Mouse (Mus musculus) limb, embryonic 12.5 days (tissue): ENCODE data around the gene Ldoc1. TPM values are rescaled to one million over a fixed set of nuclear protein-coding genes. Genes with fewer than 3 reads are reported as not detected.

Experiments used
- ATAC-seq: fragments of 200-750 bp; cut with Nextera tagmentation; 2 replicates; pipeline ENCODE4 v1.8.0; 2017; ENCODE audit warnings: low read depth, moderate TSS enrichment; ENCODE audit not compliant: insufficient number of reproducible peaks, insufficient read depth, low FRiP score, low TSS enrichment
- H3K27ac ChIP-seq: fragments of 300-500 bp; sonication (generic); 2 replicates; pipeline ENCODE4 v1.5.1; 2016; ENCODE audit warnings: mild to moderate bottlenecking, moderate library complexity
- H3K27me3 ChIP-seq: fragments of 300-500 bp; sonication (generic); 2 replicates; pipeline ENCODE4 v1.6.1; 2016; ENCODE audit warnings: mild to moderate bottlenecking, moderate library complexity
- H3K36me3 ChIP-seq: fragments of 300-500 bp; sonication (generic); 2 replicates; pipeline ENCODE4 v1.6.1; 2016; ENCODE audit warnings: mild to moderate bottlenecking, moderate library complexity
- H3K4me1 ChIP-seq: fragments of 300-500 bp; sonication (generic); replicated peaks from 2 replicates; pipeline ENCODE4 v1.6.1; 2016
- H3K4me2 ChIP-seq: fragments of 300-500 bp; sonication (generic); 2 replicates; pipeline ENCODE4 v1.6.1; 2016; ENCODE audit warnings: mild to moderate bottlenecking, moderate library complexity
- H3K4me3 ChIP-seq: fragments of 300-500 bp; sonication (generic); replicated peaks from 2 replicates; pipeline ENCODE4 v1.5.1; 2016; ENCODE audit warnings: mild to moderate bottlenecking
- H3K9ac ChIP-seq: fragments of 300-500 bp; sonication (generic); replicated peaks from 2 replicates; pipeline ENCODE4 v1.6.1; 2016; ENCODE audit warnings: mild to moderate bottlenecking, moderate library complexity
- H3K9me3 ChIP-seq: fragments of 300-500 bp; sonication (generic); 2 replicates; pipeline ENCODE4 v1.6.1; 2016; ENCODE audit warnings: mild to moderate bottlenecking, moderate library complexity
- WGBS: fragments of 180-500 bp; shearing (Covaris S2); methylation state at CpG from one replicate; pipeline ENCODE4 v1.1.7; 2016; 5-methylcytosine and 5-hydroxymethylcytosine counted together
- polyA plus RNA-seq: library from polyadenylated mRNA; unstranded; fragments of >200 nt; fragmentation: Nextera tagmentation; extraction: Ambion mirVana; gene quantifications from 2 replicates; pipeline ENCODE4 v1.2.1, GENCODE M21; 2016

Ldoc1 gene
- 0.83 and 1.1 TPM in 2 replicates for polyA plus RNA-seq

DNA sequence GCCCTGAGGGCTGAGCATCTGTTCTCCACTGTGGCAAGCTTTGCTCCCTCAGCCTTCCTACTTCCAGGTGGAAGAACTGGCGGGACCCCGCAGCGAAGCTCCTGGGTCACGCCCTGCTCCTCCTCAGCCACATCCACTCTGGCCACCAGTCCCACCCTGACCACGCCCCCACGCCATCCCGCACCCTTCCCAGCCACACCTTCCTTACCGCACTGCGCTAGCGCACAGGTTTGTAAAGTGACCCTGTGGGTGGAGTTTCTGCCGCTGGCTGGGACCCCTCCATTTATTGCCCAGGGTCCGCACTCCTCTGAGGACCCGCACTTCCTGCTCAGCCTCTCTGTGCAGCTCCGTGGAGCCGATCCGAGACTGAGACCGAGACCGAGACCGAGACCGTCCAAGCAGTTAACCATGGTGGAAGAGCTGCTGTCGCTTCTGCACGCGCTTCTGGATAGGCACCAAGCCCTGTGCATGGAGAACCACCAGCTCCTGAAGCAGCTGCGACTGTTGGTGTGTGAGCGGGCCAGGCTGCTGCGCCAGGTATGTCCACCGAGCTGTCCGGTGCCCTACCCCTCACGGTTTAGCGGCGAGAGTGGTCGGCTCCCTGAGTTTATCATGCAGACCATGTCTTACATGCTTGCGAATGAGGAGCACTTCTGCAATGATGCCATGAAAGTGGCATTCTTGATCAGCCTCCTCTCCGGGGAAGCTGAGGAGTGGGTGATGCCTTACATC lies at the start of gene Ldoc1:
Gene Ldoc1 (plus strand): TSS at position 196 of the 732 bp plus-strand sequence.
- Histone ChIP-seq H3K27ac (no peak within 1 kb of the TSS), H3K36me3 (no peaks in the 10 kb centered on the region), H3K4me2 (peak within 1 kb of the TSS; percentile 55), H3K4me3 (peak within 1 kb of the TSS; percentile 33), H3K4me1 (no peaks in the 10 kb centered on the region), H3K9me3 (no peaks in the 10 kb centered on the region), H3K27me3 (no peaks in the 10 kb centered on the region), H3K9ac (no peak within 1 kb of the TSS)
- WGBS, result 41% methylated on average over 34 of the region's 34 CpGs
- no peak for ATAC-seq

DNA sequence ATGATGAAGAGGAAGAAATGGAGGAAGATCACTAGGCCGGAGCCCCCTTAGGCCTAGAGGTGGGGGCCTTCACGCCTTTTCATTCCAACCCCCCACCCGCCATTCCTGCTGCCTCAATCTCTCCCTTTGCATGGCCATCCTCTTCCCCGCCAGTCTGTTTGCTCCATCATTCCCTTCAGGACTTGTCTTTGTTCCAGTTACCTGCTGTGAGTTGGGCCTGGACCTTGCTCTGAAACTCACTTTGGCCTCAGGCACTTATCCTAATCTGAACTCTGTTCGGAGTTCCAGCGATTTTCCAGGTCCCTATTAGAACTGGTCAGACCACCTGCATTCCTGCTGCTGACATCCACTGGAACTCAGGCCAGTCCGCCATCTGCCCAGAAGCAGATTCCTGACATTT lies 834 bp downstream of the Ldoc1 start:
- no peak overlapping the region for H3K9ac ChIP-seq
- WGBS, result 75% methylated on average over 7 of the region's 7 CpGs
- no peak overlapping the region for H3K4me3 ChIP-seq
- H3K4me1 ChIP-seq, result no peaks in the 10 kb centered on the region
- no peaks in the 10 kb centered on the region for H3K9me3 ChIP-seq
- no peak overlapping the region for H3K27ac ChIP-seq
- H3K36me3 ChIP-seq, result no peaks in the 10 kb centered on the region
- ATAC-seq, result no peak
- no peak overlapping the region for H3K4me2 ChIP-seq
- no peaks in the 10 kb centered on the region for H3K27me3 ChIP-seq

DNA sequence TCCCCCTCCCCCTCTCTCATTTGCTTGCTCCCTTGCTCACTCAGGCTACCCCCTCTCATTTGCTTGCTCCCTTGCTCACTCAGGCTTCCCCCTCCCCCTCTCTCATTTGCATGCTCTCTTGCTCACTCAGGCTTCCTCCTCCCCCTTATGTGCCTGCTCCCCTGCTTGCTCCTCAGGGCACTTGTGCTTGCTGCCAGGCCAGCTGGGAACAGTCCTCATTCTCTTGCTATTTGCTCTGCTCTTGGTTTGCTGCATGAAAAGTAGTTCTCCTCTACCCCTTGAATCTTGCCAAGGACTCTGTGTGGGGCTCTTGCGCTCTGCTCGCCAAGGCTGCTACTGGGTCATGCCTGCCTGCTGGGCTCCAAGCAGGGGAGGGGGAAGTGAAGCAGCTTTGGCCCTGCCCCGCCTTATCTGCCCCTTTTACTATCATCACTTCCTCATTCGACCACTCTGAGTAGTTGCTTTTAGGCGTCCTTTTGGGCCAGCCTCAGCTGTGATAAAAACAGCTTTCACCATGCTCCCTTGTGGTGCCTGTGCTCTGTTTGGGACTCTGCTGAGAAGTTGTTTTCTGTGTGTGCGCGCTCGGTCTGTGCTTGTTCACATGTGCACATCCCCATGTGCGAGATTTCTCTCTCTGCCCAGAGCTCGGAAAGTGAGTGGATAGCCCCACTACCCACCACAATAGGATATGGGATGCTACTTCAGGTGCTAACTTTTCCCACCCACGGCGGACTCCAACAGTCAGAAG lies 13.2 kb downstream of the Ldoc1 start:
- WGBS, result 34% methylated on average over 12 of the region's 12 CpGs
- 0 out of 2 replicates have a peak overlapping the region, but pooled peaks have one; percentile 4 for H3K4me3 ChIP-seq
- no peak overlapping the region for H3K27ac ChIP-seq
- peak overlapping the region; percentile 37 for H3K4me2 ChIP-seq
- H3K4me1 ChIP-seq, result no peaks in the 10 kb centered on the region
- no peak overlapping the region for H3K9ac ChIP-seq
- ATAC-seq, result no peak
- no peaks in the 10 kb centered on the region for H3K27me3 ChIP-seq
- H3K9me3 ChIP-seq, result no peaks in the 10 kb centered on the region
- no peaks in the 10 kb centered on the region for H3K36me3 ChIP-seq

DNA sequence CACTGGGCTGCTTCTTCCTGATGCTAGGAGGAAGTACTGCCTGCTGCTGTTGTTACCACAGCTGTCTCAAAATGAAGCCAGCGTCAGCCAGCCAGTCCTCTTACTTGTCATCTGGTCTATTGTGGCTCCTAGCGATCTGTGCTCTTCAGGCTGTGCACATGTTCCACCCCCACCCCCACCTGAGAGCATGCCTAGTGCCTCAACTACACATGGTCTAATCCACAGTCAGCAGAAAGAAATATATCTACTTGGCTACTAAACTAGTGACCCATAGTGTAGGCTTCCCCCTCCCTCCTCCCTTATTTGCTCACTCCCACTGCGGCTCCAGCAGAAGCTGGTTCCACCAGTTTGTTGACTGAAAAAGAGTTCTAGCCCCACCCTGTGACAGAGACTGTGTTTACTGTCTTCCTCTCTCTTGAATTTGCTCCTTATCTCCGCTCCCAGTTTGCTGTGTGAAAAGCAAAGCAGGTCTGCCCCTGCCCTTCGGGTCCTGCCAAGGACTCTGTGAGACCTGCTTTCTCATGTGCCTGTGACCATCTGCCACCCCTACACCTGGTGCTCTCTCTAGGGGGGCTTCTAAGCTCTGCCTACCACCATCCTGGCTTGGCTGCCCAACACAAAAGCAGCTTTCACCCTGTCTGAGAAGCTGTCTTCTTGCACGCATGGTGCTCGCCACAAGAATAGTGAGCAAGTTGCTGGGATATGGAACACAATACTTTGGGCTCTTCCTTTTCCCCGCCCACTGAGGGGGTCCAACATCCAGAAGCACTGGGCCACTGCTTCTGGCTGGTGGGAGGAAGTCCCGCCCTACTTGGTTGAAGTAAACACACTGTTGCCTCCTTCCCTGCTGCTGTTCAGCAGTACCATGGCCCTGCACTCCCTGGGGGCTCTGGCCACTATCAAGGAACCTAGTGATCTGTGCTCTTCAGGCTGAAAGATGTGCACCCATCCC lies 14.0 kb downstream of the Ldoc1 start:
- no peak overlapping the region for H3K27ac ChIP-seq
- WGBS, result 58% methylated on average over 9 of the region's 9 CpGs
- no peaks in the 10 kb centered on the region for H3K27me3 ChIP-seq
- ATAC-seq, result no peak
- no peaks in the 10 kb centered on the region for H3K4me1 ChIP-seq
- no peak overlapping the region for H3K4me3 ChIP-seq
- peak overlapping the region; percentile 37 for H3K4me2 ChIP-seq
- H3K36me3 ChIP-seq, result no peaks in the 10 kb centered on the region
- no peaks in the 10 kb centered on the region for H3K9me3 ChIP-seq
- no peak overlapping the region for H3K9ac ChIP-seq

GRCm38 (mm10) chrX:61727516-61728310 lies 18.4 kb downstream of the Ldoc1 start:
- no peaks in the 10 kb centered on the region for H3K36me3 ChIP-seq
- no peaks in the 10 kb centered on the region for H3K4me1 ChIP-seq
- H3K27me3 ChIP-seq, result no peaks in the 10 kb centered on the region
- ATAC-seq, result no peak
- H3K9me3 ChIP-seq, result no peaks in the 10 kb centered on the region
- no peak overlapping the region for H3K27ac ChIP-seq
- H3K4me3 ChIP-seq, result no peak overlapping the region
- no peak overlapping the region for H3K4me2 ChIP-seq
- WGBS, result 49% methylated on average over 2 of the region's 2 CpGs
- no peak overlapping the region for H3K9ac ChIP-seq
